Mouse (Mus musculus) activated CD4-positive, CD25-positive, alpha-beta regulatory T cell (primary cell): Measurements from ENCODE around the gene Rmnd5a. TPM values are rescaled to one million over a fixed set of nuclear protein-coding genes. Genes with fewer than 3 reads are reported as not detected.

Experiments used
- polyA plus RNA-seq, 2 experiments: library from polyadenylated mRNA; unstranded; fragments of 100-300 nt; shearing (Covaris generic); gene quantifications; one replicate each; pipeline ENCODE4 v1.2.1; 2017

Rmnd5a gene
- 10 to 100 TPM; 33.4 to 43.4 TPM for polyA plus RNA-seq

DNA sequence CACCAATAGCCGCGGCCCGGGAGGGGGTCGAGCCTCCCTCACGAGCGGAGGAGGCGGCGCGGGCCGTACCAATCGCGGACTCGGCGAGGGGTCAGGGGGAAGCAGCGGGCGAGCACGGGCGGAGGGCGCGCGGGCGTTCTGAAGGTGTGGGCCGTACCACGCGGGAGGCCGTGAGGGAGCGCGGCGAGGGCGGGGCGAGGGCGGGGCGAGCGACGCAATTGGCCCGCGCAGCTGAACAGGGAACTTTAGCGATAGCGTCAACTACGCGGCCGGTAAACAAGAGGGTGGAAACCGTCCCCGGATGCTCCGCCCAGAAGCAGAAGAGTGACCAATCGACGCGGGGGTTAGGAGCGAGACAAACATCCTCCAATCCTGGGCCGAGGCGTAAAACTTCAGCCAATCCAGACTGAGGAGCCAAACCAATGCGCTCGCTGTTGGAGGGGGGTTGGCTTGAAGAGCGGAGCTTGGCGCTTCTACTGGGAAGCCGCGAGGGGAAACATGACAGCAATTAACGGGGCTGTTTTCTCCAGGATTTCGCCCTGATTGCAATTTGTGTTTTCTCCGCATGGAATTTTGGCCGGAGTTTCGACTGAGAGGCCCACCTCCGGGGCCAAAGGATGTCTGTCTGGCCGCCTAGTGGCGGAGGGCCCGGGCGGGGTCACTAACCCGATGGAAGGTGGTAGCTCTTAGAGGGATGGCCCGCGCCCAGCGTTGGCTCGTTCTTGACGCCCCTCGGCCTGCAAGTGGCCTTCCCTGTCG lies at the start of gene Rmnd5a:
TSS of gene Rmnd5a (minus strand) at position 146 of the 759 bp plus-strand sequence.

GRCm38 (mm10) chr6:71373249-71373775 lies 67.1 kb downstream of the Rmnd5a start, which contains the start of gene Cd8a:
Cd8a (plus strand) TSS chr6:71373427.

Other genes with a start within 250 kb of the Rmnd5a start
- gene Fabp1, start 240.8 kb downstream of the Rmnd5a start, polyA plus RNA-seq: not detected
- gene Krcc1, start 169.0 kb downstream of the Rmnd5a start, polyA plus RNA-seq: 10 to 100 TPM; 80.5 to 88.5 TPM
- gene Smyd1, start 118.4 kb downstream of the Rmnd5a start, polyA plus RNA-seq: not detected
- gene Cd8b1, start 117.8 kb downstream of the Rmnd5a start, polyA plus RNA-seq: 10 to 100 TPM; 24.3 to 30.2 TPM
- gene Cd8a, start 67.2 kb downstream of the Rmnd5a start, polyA plus RNA-seq: 1 to 10 TPM; 1.9 to 4.6 TPM
- gene Rnf103, start 53.3 kb upstream of the Rmnd5a start, polyA plus RNA-seq: 10 to 100 TPM; 24.4 to 32.8 TPM
- 10 to 100 TPM; 71.7 to 74.2 TPM for gene Chmp3, start 103.2 kb upstream of the Rmnd5a start, polyA plus RNA-seq
- 10 to 100 TPM; 49.4 to 65.2 TPM for gene Kdm3a, start 192.4 kb upstream of the Rmnd5a start, polyA plus RNA-seq